Mouse (Mus musculus) gastrocnemius, postnatal 4 days (tissue): ENCODE data around the gene Gjd2. TPM values are rescaled to one million over a fixed set of nuclear protein-coding genes. Genes with fewer than 3 reads are reported as not detected.
A peak's percentile ranks its signal among the peaks of the same experiment; 100 is the strongest.

Experiments used
- DNase-seq, 2 experiments: peaks; one replicate each; pipeline ENCODE4 v3.0.0; 2021 to 2022; ENCODE audit warnings: low spot score in 2 of 2, mixed read lengths in 2 of 2
- total RNA-seq, 2 experiments: library from RNA; stranded (reverse); gene quantifications; 2 replicates each; pipeline ENCODE4 v1.2.3; 2021

The Gjd2 gene
- total RNA-seq, 2 experiments from 2014 or later, result 0.15 TPM; not detected in 1

- no peak for DNase-seq
These were observed 427 bp upstream of the Gjd2 start for GRCm38 (mm10) chr2:114013846-114014245.

DNA sequence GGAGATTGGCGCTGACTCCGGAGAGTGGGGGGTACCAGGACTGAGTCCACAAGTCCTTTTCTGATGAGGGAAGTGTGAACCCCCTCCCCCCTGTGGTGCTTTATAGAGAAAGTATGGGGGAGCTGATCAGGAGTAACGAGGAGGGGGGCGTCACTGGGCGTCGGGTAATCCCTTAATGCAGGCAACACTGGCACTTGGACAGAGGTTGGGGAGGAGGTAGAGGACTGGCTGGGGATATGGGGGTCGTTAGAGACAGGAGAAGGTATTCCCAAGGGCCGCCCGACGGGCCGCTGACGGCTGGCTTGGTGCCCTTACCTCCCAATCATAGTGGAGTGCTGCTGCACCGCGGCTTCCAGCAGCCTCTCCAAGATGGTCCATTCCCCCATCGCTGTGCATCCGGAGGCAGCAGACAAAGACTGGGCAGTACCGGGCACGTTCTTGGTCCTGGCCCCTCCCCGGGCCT, 639 bp downstream of the Gjd2 start:
- DNase-seq, result no peak

- peak in 1 of 2 experiments; percentile 39 for DNase-seq
These were observed 1.6 kb downstream of the Gjd2 start for GRCm38 (mm10) chr2:114011838-114012237.

DNA sequence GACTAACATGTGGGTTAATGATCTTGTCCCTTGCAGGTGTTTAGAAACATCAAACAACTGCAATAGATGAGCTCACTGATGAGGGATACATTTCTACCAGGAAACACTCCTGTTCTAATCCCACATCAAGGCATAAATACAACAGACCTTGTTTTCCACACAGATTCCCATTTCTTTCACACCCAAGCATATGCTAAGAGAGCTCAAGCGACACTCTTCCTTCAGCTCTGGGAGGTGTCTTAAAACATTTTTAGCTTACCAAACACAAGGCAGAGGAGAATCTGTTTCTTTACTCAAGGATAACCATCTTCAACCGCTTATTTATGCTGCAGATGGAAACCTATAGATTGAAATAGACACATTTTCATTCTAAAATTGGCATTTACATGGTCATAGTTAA, 5.1 kb downstream of the Gjd2 start:
- no peak for DNase-seq

GRCm38 (mm10) chr2:113997484-113997883, 15.9 kb downstream of the Gjd2 start:
- no peak for DNase-seq

DNA sequence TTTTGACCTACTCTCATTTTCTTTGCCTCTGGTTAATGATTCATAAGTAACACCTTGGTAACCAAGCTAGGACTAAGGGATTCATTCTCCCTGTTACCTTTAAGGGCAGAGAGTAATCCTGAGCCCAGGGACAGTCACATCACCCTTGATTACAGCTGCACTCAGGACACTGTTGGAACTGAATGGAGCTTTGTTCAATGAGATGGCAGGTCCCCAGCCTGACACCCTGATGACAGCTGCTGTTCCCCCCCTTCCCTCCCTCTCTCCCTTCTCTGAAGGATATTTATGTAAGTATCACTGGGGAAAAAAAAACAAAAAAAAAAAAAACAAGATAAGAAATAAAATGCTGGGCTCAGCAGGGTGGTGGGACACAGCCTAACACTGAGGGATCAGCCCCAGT, 16.5 kb downstream of the Gjd2 start:
- DNase-seq, result no peak

DNA sequence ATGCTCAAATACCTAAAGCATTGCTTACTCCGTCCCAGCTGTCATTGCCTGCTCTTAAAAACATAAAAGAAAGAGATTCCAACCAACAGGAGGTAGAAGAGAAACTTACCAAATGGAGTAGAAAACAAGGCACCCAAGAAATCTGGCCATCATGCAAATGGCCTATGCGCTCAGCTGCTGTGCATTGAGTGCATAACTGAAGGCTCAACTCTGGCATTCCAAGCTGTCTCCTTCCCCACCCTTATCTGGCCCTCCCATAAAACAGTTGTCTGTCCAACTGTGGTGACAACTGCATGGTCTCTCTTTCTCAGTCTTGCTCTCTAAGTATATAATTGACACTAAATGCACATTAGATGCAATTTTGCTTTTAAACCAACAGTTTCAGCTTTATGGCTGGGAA, 28.5 kb downstream of the Gjd2 start:
- no peak for DNase-seq

GRCm38 (mm10) chr2:113980664-113981063, 32.8 kb downstream of the Gjd2 start:
- DNase-seq, result peak; percentile 21 to 60

DNA sequence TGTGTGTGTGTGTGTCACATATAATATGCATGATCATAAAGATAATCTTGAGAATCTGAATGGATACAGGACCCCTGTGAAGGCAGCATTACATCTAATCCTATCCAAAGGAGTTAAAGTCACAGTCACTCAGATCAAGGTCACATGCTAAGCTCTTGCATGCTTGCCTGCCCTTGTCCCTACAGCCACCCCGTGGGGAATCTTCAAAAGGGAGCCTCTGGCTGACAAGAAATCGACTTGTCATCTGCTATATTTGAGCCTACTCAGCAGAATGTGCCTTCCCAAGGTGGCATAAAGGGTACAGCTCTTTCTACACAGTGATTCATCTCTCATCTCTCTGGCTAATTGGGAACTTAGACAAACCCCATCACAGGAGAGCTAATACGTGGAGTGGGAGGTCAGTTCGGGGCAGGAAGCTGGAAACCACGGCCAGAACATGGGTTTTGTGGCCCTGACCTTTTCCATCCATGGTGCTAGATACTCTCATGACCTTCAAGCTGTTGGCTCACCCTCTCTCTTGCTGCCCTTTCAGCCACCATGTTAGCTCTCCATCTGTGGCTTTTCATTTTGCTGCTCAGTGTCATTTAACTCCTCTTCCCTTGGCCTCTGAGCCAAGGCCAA, 35.2 kb downstream of the Gjd2 start:
- DNase-seq, result no peak

DNA sequence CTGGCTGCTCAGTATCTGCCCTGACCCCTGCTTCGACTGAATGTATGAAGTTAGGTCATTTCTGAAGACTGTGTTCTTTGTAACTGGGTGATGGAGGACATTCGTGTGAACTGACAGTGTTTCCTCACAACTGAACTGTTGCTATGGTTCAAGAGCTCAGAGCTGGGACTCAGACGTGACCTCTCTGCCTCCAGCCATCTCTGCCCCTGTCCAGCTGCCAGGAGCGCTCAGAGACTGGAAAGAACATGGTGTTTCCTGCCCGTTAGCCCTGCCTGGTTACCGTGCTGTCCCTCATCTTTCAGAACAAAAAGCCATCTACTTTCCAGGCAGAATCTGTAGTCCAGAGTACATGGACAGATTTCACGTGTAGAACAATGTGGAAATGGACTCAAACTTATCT, 39.5 kb downstream of the Gjd2 start:
- no peak for DNase-seq

GRCm38 (mm10) chr2:113966421-113966820, 47.0 kb downstream of the Gjd2 start:
- DNase-seq, result no peak

Other genes starting within 250 kb of the Gjd2 start
- 1 to 10 TPM in 1 of 2 experiments, under 1 TPM in 1; 0.86 to 1.1 TPM for gene Scg5, start 184.5 kb downstream of the Gjd2 start, total RNA-seq
- 10 to 100 TPM; 14.9 to 15.8 TPM for gene Arhgap11a, start 165.0 kb downstream of the Gjd2 start, total RNA-seq
- gene Actc1, start 39.9 kb upstream of the Gjd2 start, total RNA-seq, result 1,000 to 10,000 TPM; 1,701 to 2,460 TPM
- 10 to 100 TPM; 20.8 to 25.5 TPM for gene Aqr, start 173.4 kb upstream of the Gjd2 start, total RNA-seq
- gene Zfp770, start 187.8 kb upstream of the Gjd2 start, total RNA-seq, result 10 to 100 TPM in 1 of 2 experiments, 1 to 10 TPM in 1; 9.6 to 13.0 TPM